Mouse (Mus musculus): ENCODE measurements around the gene Pds5a. TPM values are rescaled to one million over a fixed set of nuclear protein-coding genes. Genes with fewer than 3 reads are reported as not detected.

The Pds5a gene
- polyA plus RNA-seq, 1 experiment = 53.7 TPM

DNA sequence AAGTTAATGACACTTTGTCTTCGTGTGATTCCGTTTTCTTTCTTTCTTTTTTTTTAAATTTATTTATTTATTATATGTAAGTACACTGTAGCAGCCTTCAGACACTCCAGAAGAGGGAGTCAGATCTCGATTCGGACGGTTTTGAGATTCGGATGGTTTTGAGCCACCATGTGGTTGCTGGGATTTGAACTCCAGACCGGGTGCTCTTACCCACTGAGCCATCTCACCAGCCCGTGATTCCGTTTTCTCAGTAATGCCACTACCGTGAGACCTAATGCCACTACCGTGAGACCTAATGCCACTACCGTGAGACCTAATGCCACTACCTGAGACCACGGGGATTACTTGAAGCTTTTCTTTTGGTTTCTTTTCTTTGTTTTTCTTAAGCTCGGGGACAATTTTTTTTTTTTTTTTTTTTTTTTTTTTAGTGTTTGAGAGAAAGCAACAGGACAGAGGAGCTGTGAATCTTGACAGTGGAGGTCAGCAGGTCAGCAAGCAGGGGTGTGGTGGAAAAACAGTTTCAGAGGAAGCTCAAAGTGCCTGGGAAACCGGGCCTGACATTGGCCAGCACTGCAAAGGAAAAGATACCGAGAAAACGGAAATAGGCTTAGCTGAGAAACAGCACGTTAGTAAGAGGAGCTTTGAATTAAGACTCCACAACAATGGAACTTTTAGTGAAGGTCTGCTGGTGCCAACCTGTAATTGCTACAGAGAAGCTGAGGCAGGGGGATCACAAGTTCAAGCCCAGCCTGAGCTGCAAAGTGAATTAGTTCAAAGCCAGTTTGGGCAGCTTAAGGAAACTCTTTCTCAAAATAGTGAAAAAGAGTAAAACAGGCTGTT, 19.2 kb upstream of the Pds5a start:
- no peak overlapping the region for H3K27ac ChIP-seq (ENCODE audit: insufficient read depth, low read length)
- H3K4me1 ChIP-seq (ENCODE audit: control insufficient read depth, insufficient read depth, low read length) = no peaks in the 10 kb centered on the region
- no peak for TF ChIP-seq POLR2A (IDR thresholded peaks at IDR 0.05; ENCODE audit: extremely low read depth, insufficient read depth, low read length)
- no peak for TF ChIP-seq CTCF (IDR thresholded peaks at IDR 0.05; ENCODE audit: extremely low read depth, insufficient read depth, low read length)
- H3K4me3 ChIP-seq (ENCODE audit: insufficient read depth, low read length) = no peak overlapping the region

DNA sequence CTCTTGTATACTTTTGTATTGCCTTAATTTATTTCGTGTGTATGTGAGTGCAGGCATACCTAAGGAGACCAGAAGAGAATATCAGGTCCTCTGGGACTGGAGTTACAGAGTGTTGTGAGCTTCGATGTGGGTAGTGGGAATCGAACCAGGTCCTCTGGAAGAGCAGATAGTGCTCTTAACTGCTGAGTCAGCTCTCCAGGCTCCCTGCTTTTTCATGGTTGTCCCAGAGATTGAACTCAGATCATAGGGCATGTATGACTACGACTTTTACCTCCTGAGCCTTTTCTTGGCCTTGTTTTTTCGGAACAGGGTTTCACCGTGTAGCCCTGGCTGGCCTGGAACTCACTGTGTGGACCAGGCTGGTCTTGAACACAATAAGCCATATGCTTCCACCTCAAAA, 17.0 kb upstream of the Pds5a start:
- H3K4me1 ChIP-seq (ENCODE audit: control insufficient read depth, insufficient read depth, low read length) = no peaks in the 10 kb centered on the region
- H3K27ac ChIP-seq (ENCODE audit: insufficient read depth, low read length) = no peak overlapping the region
- TF ChIP-seq CTCF (IDR thresholded peaks at IDR 0.05; ENCODE audit: extremely low read depth, insufficient read depth, low read length) (no peak), POLR2A (IDR thresholded peaks at IDR 0.05; ENCODE audit: extremely low read depth, insufficient read depth, low read length) (no peak)
- no peak overlapping the region for H3K4me3 ChIP-seq (ENCODE audit: insufficient read depth, low read length)

DNA sequence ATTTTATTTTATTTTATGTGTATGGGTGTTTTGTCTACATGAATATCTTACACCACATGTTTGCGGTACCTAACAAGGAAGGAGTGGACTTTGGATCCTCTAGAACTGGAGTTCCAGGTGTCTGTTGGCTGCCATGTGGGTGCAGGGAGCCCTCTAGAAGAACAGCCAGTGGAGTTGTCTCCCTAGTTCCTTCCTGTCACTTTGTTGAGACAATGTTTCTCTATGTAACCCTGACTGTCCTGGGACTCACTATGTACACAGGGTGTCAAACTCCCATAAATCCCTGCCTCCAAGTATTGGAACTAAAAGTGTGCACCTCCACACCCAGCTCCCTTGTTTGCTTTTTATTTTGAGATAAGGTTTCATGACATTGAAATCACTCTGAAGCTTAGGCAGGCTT, 13.4 kb upstream of the Pds5a start:
- TF ChIP-seq POLR2A (IDR thresholded peaks at IDR 0.05; ENCODE audit: extremely low read depth, insufficient read depth, low read length) (no peak), CTCF (IDR thresholded peaks at IDR 0.05; ENCODE audit: extremely low read depth, insufficient read depth, low read length) (no peak)
- Histone ChIP-seq H3K27ac (ENCODE audit: insufficient read depth, low read length) (no peak overlapping the region), H3K4me3 (ENCODE audit: insufficient read depth, low read length) (no peak overlapping the region), H3K4me1 (ENCODE audit: control insufficient read depth, insufficient read depth, low read length) (no peaks in the 10 kb centered on the region; the same call in 1 of the 2 replicates)

DNA sequence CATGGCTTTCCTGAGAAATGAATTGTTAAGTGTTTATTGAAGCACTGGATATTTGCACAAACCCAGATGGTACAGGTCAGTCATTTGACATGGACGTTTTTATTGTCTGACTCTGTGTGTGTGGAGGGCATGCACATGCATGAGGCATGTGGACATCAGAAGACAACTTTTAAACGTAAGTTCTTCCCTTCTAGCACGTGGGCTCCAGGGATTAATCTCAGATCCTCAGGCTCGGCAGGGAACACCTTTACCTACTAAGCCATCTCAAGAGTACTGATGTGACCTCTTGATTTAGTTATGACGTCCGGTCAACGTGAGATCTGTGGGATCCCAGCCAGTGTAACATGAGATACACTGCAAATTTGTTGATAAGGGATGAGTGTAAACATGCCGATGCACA, 12.2 kb upstream of the Pds5a start:
- H3K27ac ChIP-seq (ENCODE audit: insufficient read depth, low read length) = no peak overlapping the region
- no peak overlapping the region for H3K4me3 ChIP-seq (ENCODE audit: insufficient read depth, low read length)
- TF ChIP-seq POLR2A (IDR thresholded peaks at IDR 0.05; ENCODE audit: extremely low read depth, insufficient read depth, low read length) = no peak
- no peak for TF ChIP-seq CTCF (IDR thresholded peaks at IDR 0.05; ENCODE audit: extremely low read depth, insufficient read depth, low read length)
- no peaks in the 10 kb centered on the region; the same call in 1 of the 2 replicates for H3K4me1 ChIP-seq (ENCODE audit: control insufficient read depth, insufficient read depth, low read length)

DNA sequence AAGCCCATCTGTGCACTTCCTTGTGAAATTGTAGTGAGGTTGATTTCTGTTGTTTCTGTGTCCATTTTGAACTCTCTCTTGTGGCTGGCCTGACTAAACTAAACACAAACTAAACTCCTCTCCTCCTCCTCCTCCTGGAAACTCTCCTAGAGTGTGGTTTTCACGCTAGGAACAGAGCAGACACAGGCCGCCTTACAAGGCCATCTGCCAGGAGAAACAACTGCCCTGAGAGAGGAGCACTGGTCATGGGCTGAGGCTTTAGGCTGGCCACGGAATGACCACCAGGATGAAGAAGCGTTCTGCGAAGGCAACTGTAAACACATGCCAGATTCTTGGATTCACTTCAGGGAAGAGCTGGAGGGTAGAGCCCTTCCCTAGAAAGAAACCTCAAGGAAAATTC, 8.9 kb upstream of the Pds5a start:
- Histone ChIP-seq H3K4me3 (ENCODE audit: insufficient read depth, low read length) (no peak overlapping the region), H3K4me1 (ENCODE audit: control insufficient read depth, insufficient read depth, low read length) (no peaks in the 10 kb centered on the region; the same call in 1 of the 2 replicates), H3K27ac (ENCODE audit: insufficient read depth, low read length) (no peak overlapping the region)
- TF ChIP-seq CTCF (IDR thresholded peaks at IDR 0.05; ENCODE audit: extremely low read depth, insufficient read depth, low read length) (no peak), POLR2A (IDR thresholded peaks at IDR 0.05; ENCODE audit: extremely low read depth, insufficient read depth, low read length) (no peak)

DNA sequence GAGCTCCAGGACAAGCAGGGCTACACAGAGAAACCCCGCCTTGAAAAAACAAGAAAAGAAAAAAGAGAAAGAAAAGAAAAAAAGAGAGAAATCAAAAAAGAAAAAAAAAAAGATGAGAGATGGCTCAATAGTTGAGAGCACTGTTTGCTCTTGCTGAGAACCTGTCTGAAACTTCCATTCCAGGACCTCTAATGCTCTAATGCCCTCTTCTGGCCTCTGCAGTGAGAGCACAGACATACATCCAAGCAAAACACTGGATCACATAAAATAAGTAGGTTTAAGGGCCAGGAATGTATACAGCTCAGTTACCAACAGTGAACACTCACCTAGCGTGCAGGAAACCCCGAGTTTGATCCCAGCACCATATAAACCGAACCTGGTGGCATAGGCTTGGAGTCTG, 8.1 kb upstream of the Pds5a start:
- TF ChIP-seq CTCF (IDR thresholded peaks at IDR 0.05; ENCODE audit: extremely low read depth, insufficient read depth, low read length) = no peak
- no peak for TF ChIP-seq POLR2A (IDR thresholded peaks at IDR 0.05; ENCODE audit: extremely low read depth, insufficient read depth, low read length)
- Histone ChIP-seq H3K4me1 (ENCODE audit: control insufficient read depth, insufficient read depth, low read length) (no peaks in the 10 kb centered on the region; the same call in 1 of the 2 replicates), H3K27ac (ENCODE audit: insufficient read depth, low read length) (no peak overlapping the region), H3K4me3 (ENCODE audit: insufficient read depth, low read length) (no peak overlapping the region)

DNA sequence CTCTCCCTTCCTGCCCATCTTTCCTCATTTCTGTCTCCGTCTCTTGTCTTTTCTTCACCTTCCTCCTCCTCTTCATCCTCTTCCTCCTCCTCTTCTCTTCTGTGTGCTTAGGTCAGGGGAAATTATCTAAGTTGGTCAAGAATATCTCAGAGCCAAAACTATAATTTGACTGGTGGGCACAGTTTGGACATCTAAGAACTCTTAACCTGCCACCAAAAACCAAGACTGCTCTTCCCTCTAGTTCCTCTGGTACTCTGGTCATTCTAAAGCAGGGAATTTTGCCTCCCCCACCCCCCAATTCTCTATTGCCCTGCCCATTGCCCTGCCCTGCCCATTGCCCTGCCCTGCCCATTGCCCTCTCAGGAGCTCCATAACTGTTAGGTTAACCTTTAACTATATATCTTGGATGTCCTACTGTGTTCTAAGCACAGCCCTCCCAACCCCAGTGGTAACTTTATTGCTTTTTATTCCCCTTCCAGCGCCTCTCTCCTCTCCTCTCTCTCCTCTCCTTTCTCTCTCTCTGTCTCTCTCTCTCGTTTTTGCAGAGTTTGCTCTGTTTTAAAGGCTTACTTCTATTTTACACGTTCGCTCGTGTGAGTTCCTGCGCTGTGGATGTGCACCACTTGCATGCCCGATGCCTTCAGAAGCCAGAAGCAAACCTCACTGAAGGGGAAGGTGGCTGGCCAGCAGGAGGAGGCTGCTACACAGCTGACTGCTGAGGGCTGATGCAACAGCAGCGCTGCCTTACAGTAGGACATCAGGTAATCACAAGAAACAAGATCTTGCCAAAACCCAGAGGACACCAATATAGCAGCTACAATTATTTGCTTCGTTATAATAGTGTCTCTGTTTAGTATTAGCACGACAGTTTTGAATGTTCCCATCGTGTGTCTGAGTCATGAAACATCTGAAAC, 6.9 kb upstream of the Pds5a start:
- TF ChIP-seq CTCF (IDR thresholded peaks at IDR 0.05; ENCODE audit: extremely low read depth, insufficient read depth, low read length) = no peak
- Histone ChIP-seq H3K4me1 (ENCODE audit: control insufficient read depth, insufficient read depth, low read length) (no peaks in the 10 kb centered on the region; the same call in 1 of the 2 replicates), H3K27ac (ENCODE audit: insufficient read depth, low read length) (no peak overlapping the region), H3K4me3 (ENCODE audit: insufficient read depth, low read length) (no peak overlapping the region)

DNA sequence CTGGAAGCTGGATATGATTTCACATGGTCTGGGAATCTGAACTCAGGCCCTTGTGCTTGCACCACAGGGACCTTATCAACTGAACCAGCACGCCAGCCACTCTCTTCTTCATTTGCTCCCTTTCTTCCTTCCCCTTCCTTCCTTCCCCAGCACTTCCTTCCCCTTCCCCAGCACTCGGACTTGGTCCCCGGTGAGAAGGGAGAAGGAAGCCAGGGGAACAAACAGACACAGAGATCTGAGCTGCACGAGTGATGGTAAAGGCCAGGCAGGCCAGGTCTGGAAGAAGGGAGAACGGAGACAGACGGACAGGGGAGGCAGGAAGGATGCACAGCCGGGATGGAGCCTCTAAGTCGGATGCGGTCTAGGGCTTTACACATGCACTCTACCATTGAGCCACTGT, 5.2 kb upstream of the Pds5a start:
- no peak for TF ChIP-seq CTCF (IDR thresholded peaks at IDR 0.05; ENCODE audit: extremely low read depth, insufficient read depth, low read length)
- no peak for TF ChIP-seq POLR2A (IDR thresholded peaks at IDR 0.05; ENCODE audit: extremely low read depth, insufficient read depth, low read length)
- Histone ChIP-seq H3K27ac (ENCODE audit: insufficient read depth, low read length) (no peak overlapping the region), H3K4me3 (ENCODE audit: insufficient read depth, low read length) (no peak overlapping the region), H3K4me1 (ENCODE audit: control insufficient read depth, insufficient read depth, low read length) (no peaks in the 10 kb centered on the region; the same call in 1 of the 2 replicates)

DNA sequence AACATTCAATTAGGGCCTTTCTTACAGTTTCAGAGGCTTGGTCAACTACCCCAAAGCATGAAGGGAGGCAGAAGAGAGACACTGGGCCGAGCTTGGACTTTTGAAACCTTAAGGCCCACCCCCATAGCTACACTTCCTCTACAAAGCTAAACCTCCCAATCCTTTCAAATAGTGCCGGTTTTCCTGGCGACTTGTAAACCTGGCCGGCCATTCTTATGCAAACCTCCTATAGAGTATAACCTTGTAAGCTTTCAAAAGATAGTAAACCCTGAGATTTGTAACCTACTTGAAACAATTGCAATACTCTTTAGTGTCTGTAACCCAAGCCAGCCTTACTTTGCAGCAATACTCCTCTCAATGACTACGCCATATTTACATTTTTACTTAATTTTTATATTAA, 2.0 kb upstream of the Pds5a start:
- H3K4me1 ChIP-seq (ENCODE audit: control insufficient read depth, insufficient read depth, low read length) = peaks cover 4% of the 10 kb centered on the region
- TF ChIP-seq CTCF (IDR thresholded peaks at IDR 0.05; ENCODE audit: extremely low read depth, insufficient read depth, low read length) (no peak), POLR2A (IDR thresholded peaks at IDR 0.05; ENCODE audit: extremely low read depth, insufficient read depth, low read length) (no peak)
- H3K4me3 ChIP-seq (ENCODE audit: insufficient read depth, low read length) = no peak overlapping the region
- no peak overlapping the region for H3K27ac ChIP-seq (ENCODE audit: insufficient read depth, low read length)
